Mouse (Mus musculus): ENCODE measurements around the gene Acvr1.

DNA sequence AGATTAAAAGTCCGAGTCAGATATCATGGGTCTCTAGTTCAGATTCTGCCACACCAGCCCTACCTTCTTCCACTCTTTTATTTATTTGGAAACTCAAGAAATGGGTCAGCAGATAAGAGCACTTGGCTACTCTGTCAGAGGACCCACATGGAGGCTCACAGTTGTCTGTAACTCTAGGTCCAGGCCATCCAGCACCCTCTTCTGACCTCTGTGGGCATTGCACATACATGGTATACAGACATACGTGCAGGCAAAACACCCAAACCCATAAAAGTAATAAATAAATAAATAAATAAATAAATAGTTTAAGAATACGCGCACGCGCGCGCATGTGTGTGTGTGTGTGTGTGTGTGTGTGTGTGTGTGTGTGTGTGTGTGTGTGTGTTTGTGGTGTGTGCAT is 47.9 kb upstream of the Acvr1 start:
- TF ChIP-seq POLR2A (IDR thresholded peaks at IDR 0.05; ENCODE audit: insufficient read depth, low read depth, low read length) (no peak), CTCF (IDR thresholded peaks at IDR 0.05; ENCODE audit: insufficient read depth, low read depth, low read length) (no peak)
